Mouse (Mus musculus) thymus, postnatal 36 days (tissue): ENCODE results near the gene Apol6.

Experiments
- DNase-seq, 2 experiments: peaks; one replicate each; pipeline ENCODE4 v3.0.0; 2022; ENCODE audit warnings: mixed read lengths in 2 of 2

Apol6 gene

DNA sequence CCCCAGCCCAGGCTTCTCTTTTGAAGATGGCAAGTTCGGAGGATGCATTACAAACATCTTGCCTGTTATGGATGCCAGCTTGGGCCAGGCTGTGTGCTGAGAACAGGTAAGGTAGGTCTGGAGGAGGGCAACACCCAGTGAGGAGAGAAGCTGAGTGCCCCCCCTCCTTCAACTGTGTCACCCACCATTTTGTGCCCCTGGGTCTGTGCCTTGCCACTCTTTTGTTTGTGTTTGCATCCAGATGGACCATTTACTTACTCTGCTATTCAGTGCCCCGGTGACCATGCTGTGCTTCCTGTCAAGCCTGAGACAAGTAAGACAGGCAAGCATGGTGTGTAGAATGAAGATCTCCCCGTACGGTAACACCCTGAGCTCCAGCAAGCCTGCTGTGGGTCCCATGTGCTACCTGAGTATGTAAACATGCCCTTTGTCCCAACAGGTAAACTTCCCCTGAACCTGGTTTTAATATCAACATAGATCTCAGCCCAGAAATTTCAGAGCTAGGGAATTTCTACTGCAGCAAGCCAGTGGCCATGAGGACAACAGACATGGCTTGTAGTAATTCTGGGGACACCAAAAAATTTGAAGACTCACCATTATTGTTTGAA lies 28.1 kb downstream of the Apol6 start:
- no peak for DNase-seq

DNA sequence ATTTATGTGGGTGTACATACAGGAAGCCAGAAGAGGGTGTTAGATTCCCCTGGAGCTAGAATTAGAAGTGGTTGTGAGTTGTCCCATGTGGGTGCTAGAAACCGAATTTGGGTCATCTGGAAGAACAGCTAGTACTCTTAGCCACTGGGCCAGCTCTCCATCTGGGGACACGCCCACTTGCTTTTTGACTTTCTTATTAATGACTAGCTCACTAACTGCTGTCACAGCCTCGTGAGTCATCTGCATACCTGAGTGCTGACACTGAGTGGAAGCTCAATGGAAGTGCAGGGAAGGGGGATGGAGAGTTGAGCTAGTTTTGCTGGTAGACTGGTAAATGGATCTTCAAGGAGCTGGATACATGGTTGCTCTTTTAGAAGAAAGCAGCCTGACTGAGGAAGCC lies 32.0 kb downstream of the Apol6 start:
- DNase-seq: no peak

DNA sequence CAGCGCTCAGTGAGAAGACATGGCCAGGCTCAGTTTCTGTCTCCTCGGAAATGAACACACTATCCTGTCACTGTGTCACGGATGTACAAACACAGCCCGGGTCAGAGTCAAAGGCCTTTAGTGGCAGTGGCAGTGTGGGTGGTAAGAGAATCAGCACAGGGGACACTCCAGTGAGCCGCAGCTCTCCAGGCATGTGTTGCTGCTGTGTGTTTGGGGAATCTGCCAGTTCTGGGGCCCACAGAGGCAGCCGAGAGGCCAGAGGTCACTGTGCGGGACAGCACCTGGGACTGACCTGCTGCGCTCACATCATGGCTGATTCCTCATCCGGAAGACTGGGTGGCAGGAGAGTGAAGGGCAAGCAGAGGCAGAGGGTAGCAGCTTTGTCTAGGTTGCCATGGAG lies 33.4 kb downstream of the Apol6 start:
- no peak for DNase-seq

DNA sequence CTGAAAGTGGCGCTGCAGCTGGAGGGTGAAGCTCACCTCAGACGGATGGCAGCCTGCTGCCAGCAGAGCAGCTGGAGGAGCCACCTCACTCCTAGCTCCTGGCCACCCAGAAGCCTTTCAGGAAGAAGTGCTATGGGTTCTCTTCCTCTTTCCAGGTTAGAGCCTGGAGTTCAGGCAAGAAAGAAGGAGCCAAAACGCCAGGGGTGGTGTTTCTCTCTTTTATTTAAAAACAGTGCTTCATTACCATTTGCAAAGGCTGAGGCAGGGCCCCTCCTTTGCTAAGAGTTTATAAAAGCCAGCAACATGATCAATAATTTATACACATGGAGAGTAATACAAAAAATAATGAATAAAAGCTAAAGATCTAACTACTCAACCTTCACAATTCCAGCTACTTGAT lies 34.3 kb downstream of the Apol6 start:
- no peak for DNase-seq

- no peak for DNase-seq
Measured at GRCm38 (mm10) chr15:77079256-77079822, 34.8 kb downstream of the Apol6 start.

GRCm38 (mm10) chr15:77079890-77080361 lies 35.4 kb downstream of the Apol6 start:
- no peak for DNase-seq

DNA sequence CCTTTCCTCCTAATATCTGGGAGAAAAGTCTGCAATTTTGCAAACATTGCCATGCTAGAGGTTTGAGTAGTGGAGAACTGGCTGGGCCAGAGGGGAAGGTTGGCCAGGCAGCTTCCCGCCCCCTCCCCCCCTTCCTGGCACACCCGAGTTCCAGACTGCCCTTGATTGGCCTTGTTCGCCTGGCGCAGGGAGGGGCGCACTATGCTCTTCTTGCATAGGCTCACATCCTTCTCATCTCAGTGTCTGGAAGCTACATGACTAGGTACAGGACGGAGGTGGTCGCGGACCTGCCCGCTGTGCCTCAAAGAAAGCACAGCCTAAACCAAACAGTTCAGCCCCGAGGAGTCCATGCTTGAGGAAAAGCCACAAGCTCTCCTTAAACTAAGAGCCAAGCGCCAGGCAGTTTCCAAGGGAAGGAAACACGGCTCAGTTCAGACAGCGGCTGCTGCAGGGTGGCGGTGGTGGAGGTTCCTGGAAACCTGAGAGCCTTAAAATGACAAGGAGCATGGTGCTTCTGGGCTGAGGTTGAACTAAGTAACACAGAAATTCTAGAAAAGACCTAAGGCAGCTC lies 36.2 kb downstream of the Apol6 start:
- no peak for DNase-seq

DNA sequence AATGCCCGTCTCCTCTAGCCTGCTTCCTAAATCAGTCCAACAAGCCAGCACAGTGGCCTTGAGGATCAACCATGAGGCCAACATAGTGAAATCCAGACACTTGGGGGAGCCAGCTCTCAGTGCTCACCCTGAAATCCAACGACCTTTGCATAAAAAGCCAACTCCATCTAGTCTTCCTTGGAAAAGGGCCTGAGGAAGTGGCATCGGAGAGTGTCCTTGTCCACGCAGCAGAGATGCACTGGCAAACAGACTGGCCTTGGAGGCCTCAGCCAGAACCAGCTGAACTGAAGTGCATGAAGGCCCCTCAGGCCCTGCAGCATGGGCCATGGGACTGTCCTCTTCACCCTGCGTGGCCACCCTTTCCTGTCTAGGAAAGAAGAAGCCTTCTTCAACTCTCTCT lies 36.9 kb downstream of the Apol6 start:
- no peak for DNase-seq

GRCm38 (mm10) chr15:77085818-77086217 lies 41.3 kb downstream of the Apol6 start:
- no peak for DNase-seq

DNA sequence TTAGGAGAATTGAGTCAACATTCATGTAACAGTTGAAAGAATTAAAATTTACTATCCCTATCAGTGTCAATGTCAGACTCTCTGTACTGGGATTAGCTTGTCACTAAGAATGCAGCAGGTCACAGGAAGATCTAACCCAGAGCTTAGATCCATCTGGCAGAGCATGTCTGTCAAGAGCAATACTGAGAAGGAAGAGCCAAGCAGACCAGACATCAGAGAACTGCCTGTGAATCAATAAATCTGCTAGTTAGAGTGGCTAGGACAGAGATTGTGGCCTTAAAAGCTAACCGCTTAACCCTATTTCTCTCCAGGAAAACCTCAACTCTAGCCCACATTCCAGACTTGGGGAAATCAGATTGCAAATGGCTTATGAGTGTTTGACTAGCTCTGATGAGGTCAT lies 42.0 kb downstream of the Apol6 start:
- DNase-seq: no peak

- no peak for DNase-seq
Measured at GRCm38 (mm10) chr15:77089249-77089648, 44.7 kb downstream of the Apol6 start.

GRCm38 (mm10) chr15:77090531-77090930 lies 46.0 kb downstream of the Apol6 start:
- DNase-seq: no peak

DNA sequence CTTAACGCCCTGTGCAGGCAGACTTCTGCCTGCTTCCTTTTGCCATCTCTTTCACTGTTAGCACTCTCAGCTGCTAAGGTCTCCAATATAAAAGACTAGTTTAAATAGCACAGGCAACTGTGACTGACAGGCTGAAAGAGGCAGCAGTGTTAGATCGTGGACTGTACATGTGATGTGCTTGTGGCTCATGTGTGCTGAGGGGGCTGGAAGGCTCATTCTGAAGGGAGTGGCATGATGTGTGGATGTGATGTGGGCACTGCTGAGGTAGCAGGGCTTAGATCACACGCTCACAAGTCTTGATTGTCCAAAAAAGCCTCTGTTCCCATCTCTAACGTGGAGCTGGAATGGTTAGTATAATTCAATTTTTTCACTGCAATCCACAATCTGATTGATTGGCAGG lies 46.9 kb downstream of the Apol6 start:
- DNase-seq: no peak

- no peak for DNase-seq
Measured at GRCm38 (mm10) chr15:77094431-77094830, 49.9 kb downstream of the Apol6 start.

DNA sequence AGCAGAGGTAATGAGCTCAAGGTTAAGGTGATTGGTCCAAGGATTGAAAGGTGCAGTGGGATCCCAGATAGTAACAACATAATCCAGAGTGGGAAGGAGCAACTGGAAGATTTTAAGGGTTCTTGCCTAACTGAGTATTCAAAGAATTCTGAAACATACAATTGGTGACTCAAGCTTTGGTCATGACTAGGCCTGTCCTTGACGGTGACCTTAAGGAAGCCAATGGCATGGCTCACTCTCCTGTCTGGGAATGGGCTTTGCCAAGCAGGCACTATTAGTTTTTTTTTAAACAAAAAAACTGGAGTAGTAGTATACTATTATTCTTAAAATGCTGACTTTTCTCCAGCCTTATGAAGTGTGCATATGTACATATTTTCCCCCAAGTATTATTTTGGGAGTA lies 50.7 kb downstream of the Apol6 start:
- no peak for DNase-seq

DNA sequence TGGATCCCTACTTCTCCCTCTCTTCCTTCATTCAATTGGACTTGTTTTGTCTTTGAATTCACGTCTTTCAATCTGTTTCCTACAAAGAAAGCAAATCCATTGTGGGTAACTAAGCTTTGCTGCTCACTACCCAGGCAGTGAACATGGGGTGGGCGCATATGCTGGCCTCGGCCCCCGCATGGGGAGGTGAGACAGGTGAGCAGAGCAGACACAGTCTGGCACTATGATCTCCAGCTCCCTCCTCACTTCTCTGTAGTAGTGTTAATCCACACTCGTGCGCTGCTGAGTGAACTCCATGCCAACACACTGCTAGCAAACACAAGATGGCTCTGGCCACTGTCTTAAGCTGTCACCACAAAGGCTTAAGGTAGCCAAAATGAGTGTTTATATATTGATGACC lies 52.8 kb downstream of the Apol6 start:
- DNase-seq: no peak

GRCm38 (mm10) chr15:77099756-77100155 lies 55.2 kb downstream of the Apol6 start:
- DNase-seq: no peak

GRCm38 (mm10) chr15:77102685-77103084 lies 58.2 kb downstream of the Apol6 start:
- DNase-seq: no peak

DNA sequence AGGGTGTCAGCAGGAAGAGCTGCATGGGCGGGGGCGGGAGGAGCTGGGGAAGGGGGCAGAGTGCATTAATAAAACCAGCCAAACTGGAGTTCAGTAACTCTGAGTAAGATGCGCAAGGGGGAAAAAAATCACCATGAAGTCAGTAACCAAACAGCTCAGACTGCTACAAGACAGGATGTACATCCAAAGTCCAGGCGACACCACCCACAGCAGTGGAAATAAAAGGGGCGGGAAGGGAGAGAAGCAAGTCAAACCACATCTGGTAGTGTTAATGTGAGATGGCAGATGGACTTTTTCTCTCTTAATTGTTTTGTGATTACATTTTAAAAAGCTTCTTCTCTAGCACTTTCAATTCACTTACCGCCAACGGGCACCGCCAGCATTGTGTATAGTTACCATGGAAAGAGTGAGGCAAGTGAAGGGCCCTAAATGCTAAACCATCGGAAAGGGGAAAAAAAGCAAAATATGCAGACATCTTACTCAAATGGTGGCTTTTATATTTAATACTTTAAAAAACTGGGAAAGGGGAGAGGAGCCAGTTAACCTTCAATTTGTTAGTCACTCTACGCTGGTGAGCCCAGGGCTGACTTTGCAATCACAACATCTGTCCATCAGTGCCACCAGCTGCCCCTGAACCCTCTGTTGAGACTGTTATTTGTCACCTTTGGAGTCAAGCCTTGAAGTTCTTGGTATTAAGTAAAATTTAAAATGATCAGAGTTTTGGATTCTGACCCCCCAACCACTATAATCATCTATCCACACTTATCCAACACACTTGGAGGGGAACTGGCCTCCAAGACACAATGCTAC lies 60.0 kb downstream of the Apol6 start:
- DNase-seq: no peak

DNA sequence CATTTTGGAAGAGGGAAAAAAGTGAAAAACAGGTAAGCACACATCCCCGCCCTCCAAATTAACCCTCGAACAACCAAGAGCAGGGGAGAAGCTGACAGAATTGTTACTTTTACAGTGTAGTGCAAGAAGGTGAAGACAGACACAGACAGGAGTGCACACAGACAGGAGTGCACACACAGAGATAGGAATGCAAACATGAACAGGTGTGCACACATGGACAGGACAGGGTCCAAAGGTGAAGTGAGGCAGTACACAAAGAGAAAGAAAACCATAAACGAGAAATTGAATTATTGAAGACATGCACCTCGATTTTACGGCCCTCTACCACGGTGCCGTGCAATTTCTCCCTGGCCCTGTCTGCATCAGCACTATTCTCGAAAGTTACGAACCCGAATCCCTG lies 60.7 kb downstream of the Apol6 start:
- DNase-seq: no peak
